In genomic region chr2:180202805-180203204, GRCm38 (mm10) we compare ENCODE assay signal across 14 mouse cellular contexts. TPM values are rescaled to one million over a fixed set of nuclear protein-coding genes. Genes with fewer than 3 reads are reported as not detected.
DNase-seq lines count a peak whose midpoint lies in the region; ATAC-seq and TF ChIP-seq lines count a peak whose summit lies in the region.
"Had no signal": no experiment of that assay in that cellular context is flagged by ENCODE, and none has a peak within 500 bp of the region (broad histone marks: within the 10 kb centered on the region; RNA-seq: fewer than 3 reads in every experiment).

No protein-coding gene starts in this region.

- no peak overlapping the region for H3K4me3 ChIP-seq in layer of hippocampus, adult 2 months
- H3K4me3 ChIP-seq: embryonic facial prominence, embryonic 13.5 days; midbrain, embryonic 12.5 days had no signal

- peak overlapping the region; percentile 55 for H3K27ac ChIP-seq in layer of hippocampus, adult 2 months
- H3K27ac ChIP-seq: embryonic facial prominence, embryonic 13.5 days; hindbrain, embryonic 14.5 days; liver, embryonic 14.5 days; midbrain, embryonic 12.5 days had no signal

- peak; percentile 42 to 65 for ATAC-seq in hematopoietic stem cell, adult 5-6 weeks (replicated peaks in 1 of 2; ENCODE audit: insufficient read depth in 1 of 2, low FRiP score in 2 of 2, low TSS enrichment in 1 of 2, low read depth in 1 of 2, poor library complexity in 2 of 2, severe bottlenecking in 2 of 2)

- no peak for TF ChIP-seq CTCF in layer of hippocampus, adult 2 months (conservative IDR thresholded peaks at IDR 0.05)

- DNase-seq in layer of hippocampus, adult 2 months (ENCODE audit: low spot score in 2 of 2) = no peak
- no peak for DNase-seq in layer of hippocampus, adult 8-10 months (ENCODE audit: low spot score in 2 of 2)
- DNase-seq in Muller cell, postnatal 12 days (ENCODE audit: inconsistent ontology term) = peak; percentile 43
- DNase-seq in lung, postnatal 4 days = peak; percentile 80 to 93
- no peak for DNase-seq in MN1 (ENCODE audit: low spot score)
- no peak for DNase-seq in thymus, postnatal 25 days
- DNase-seq: gastrocnemius, postnatal 36 days; kidney, adult 11 months; kidney, postnatal 25 days had no signal

RNA-seq across cellular contexts. Expression of gene Lama5, which starts 22.9 kb away (rescaled TPM):
- total RNA-seq in layer of hippocampus, adult 2 months (2021) = 1 to 10 TPM; 6.9 to 8.9 TPM
- total RNA-seq in layer of hippocampus, adult 8-10 months (2022) = 10 to 100 TPM in 2 of 4 experiments, 1 to 10 TPM in 2; 7.6 to 11.7 (median 10.2) TPM
- 0.20 and 1.9 TPM in 2 replicates for total RNA-seq in hematopoietic stem cell, adult 5-6 weeks (2017)

RNA-seq across cellular contexts. Expression of gene Adrm1, which starts 31.5 kb away (rescaled TPM):
- 100 to 1,000 TPM; 105 to 108 TPM for total RNA-seq in layer of hippocampus, adult 2 months (2021)
- 100 to 1,000 TPM in 3 of 4 experiments, 10 to 100 TPM in 1; 97.9 to 107 (median 104) TPM for total RNA-seq in layer of hippocampus, adult 8-10 months (2022)
- 35.0 and 45.6 TPM in 2 replicates for total RNA-seq in hematopoietic stem cell, adult 5-6 weeks (2017)

RNA-seq across cellular contexts. Expression of gene Rps21, which starts 54.4 kb away (rescaled TPM):
- total RNA-seq in layer of hippocampus, adult 2 months (2021) = 100 to 1,000 TPM; 713 to 738 TPM
- total RNA-seq in layer of hippocampus, adult 8-10 months (2022) = 100 to 1,000 TPM; 566 to 881 (median 750) TPM
- 2,895 and 4,157 TPM in 2 replicates for total RNA-seq in hematopoietic stem cell, adult 5-6 weeks (2017)

Comparison
In these comparisons a context has a peak if more than half of its experiments do, and no peak if none do; other contexts are left out.
1. DNase-seq: peak in Muller cell, postnatal 12 days (single experiment) and lung, postnatal 4 days (2 of 2); none in layer of hippocampus, adult 2 months (0 of 2), layer of hippocampus, adult 8-10 months (0 of 2), MN1 (single experiment) and thymus, postnatal 25 days (single experiment).